Mouse (Mus musculus) stomach, embryonic 14.5 days (tissue): ENCODE results near the gene Xrcc3. TPM values are rescaled to one million over a fixed set of nuclear protein-coding genes. Genes with fewer than 3 reads are reported as not detected.

Source experiments
- ATAC-seq: fragments of 200-750 bp; cut with Nextera tagmentation; 2 replicates; pipeline ENCODE4 v1.8.0; 2017; ENCODE audit warnings: low read depth, moderate TSS enrichment; ENCODE audit not compliant: insufficient number of reproducible peaks, insufficient read depth, low FRiP score
- H3K27ac ChIP-seq: fragments of 300-500 bp; sonication (generic); 2 replicates; pipeline ENCODE4 v1.5.1; 2014; ENCODE audit warnings: mild to moderate bottlenecking, low read length, moderate library complexity, mixed read lengths
- H3K27me3 ChIP-seq: fragments of 300-500 bp; sonication (generic); 2 replicates; pipeline ENCODE4 v1.6.1; 2014; ENCODE audit warnings: low read length, control low read depth, mixed read lengths; ENCODE audit not compliant: control insufficient read depth, insufficient read depth
- H3K36me3 ChIP-seq: fragments of 300-500 bp; sonication (generic); 2 replicates; pipeline ENCODE4 v1.6.1; 2014; ENCODE audit warnings: mild to moderate bottlenecking, control low read depth, low read length, moderate library complexity, mixed read lengths; ENCODE audit not compliant: control insufficient read depth, insufficient read depth
- H3K4me1 ChIP-seq: fragments of 300-500 bp; sonication (generic); 2 replicates; pipeline ENCODE4 v1.6.1; 2014; ENCODE audit warnings: low read length, control low read depth, mixed read lengths; ENCODE audit not compliant: control insufficient read depth, insufficient read depth
- H3K4me2 ChIP-seq: fragments of 300-500 bp; sonication (generic); replicated peaks from 2 replicates; pipeline ENCODE4 v1.6.1; 2014; ENCODE audit warnings: low read depth, low read length, control low read depth
- H3K4me3 ChIP-seq: fragments of 300-500 bp; sonication (generic); 2 replicates; pipeline ENCODE4 v1.5.1; 2014; ENCODE audit warnings: low read depth, low read length, control low read depth
- H3K9ac ChIP-seq: fragments of 300-500 bp; sonication (generic); replicated peaks from 2 replicates; pipeline ENCODE4 v1.6.1; 2014; ENCODE audit warnings: low read depth, mild to moderate bottlenecking, control low read depth, low read length, moderate library complexity, mixed read lengths
- H3K9me3 ChIP-seq: fragments of 300-500 bp; sonication (generic); 2 replicates; pipeline ENCODE4 v1.6.1; 2016; ENCODE audit warnings: low read depth, low read length, control low read depth; ENCODE audit not compliant: control insufficient read depth
- WGBS: fragments of 180-500 bp; shearing (Covaris S2); extraction: QIAGEN DNeasy Blood & Tissue Kit; methylation state at CpG from one replicate; pipeline ENCODE4 v1.1.7; 2014; 5-methylcytosine and 5-hydroxymethylcytosine counted together
- polyA plus RNA-seq: library from polyadenylated mRNA; unstranded; fragments of >200 nt; fragmentation: Nextera tagmentation; extraction: Ambion mirVana; gene quantifications from 2 replicates; pipeline ENCODE4 v1.2.1, GENCODE M21; 2014

The Xrcc3 gene
- polyA plus RNA-seq, 1 experiment from 2014 or later = 15.4 TPM

- ATAC-seq = no peak
Observed at GRCm38 (mm10) chr12:111821931-111822330, 8.3 kb upstream of the Xrcc3 start.

DNA sequence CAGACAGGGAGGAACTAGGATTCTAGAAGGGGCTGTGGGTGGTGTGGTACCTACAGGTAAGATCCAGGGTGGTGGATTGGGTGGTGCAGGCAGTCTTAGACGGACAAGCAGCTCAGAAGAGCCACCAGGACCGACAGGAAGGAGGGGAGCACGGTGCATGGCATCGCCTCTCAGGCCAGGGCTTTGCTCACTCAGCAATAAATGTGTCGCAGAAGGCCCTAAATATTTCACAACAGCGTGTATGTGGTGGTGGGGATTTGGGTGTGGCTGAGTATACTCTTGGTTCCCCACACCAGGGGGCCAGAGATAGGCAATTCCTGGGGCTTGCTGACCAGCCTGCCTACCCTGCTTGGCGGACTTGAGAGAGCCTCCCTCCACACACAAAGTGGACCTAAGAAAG is 7.0 kb upstream of the Xrcc3 start:
- H3K9ac ChIP-seq = no peak overlapping the region
- H3K27me3 ChIP-seq = no peaks in the 10 kb centered on the region
- H3K36me3 ChIP-seq = peaks cover 18% of the 10 kb centered on the region
- WGBS = 75% methylated on average over 7 of the region's 7 CpGs
- H3K4me3 ChIP-seq = no peak overlapping the region
- no peak overlapping the region for H3K27ac ChIP-seq
- peaks cover 21% of the 10 kb centered on the region for H3K4me1 ChIP-seq
- no peaks in the 10 kb centered on the region for H3K9me3 ChIP-seq
- no peak for ATAC-seq
- H3K4me2 ChIP-seq = no peak overlapping the region

More at GRCm38 (mm10) chr12:111821931-111822330, 8.3 kb upstream of the Xrcc3 start:
- H3K4me1 ChIP-seq = 0 out of 2 replicates have a peak, but pooled peaks cover 9% of the 10 kb centered on the region
- H3K27ac ChIP-seq = no peak overlapping the region
- H3K9me3 ChIP-seq = no peaks in the 10 kb centered on the region
- H3K36me3 ChIP-seq = peaks cover 30% of the 10 kb centered on the region
- no peak overlapping the region for H3K4me2 ChIP-seq
- WGBS = 65% methylated on average over 4 of the region's 4 CpGs
- no peak overlapping the region for H3K9ac ChIP-seq
- no peak overlapping the region for H3K4me3 ChIP-seq
- H3K27me3 ChIP-seq = no peaks in the 10 kb centered on the region

GRCm38 (mm10) chr12:111819936-111820335 is 6.3 kb upstream of the Xrcc3 start:
- H3K9me3 ChIP-seq = no peaks in the 10 kb centered on the region
- no peak overlapping the region for H3K9ac ChIP-seq
- peaks cover 10% of the 10 kb centered on the region for H3K36me3 ChIP-seq
- no peaks in the 10 kb centered on the region for H3K27me3 ChIP-seq
- peaks cover 29% of the 10 kb centered on the region for H3K4me1 ChIP-seq
- no peak for ATAC-seq
- WGBS = 70% methylated on average over 8 of the region's 8 CpGs
- no peak overlapping the region for H3K4me3 ChIP-seq
- no peak overlapping the region for H3K4me2 ChIP-seq
- H3K27ac ChIP-seq = no peak overlapping the region

DNA sequence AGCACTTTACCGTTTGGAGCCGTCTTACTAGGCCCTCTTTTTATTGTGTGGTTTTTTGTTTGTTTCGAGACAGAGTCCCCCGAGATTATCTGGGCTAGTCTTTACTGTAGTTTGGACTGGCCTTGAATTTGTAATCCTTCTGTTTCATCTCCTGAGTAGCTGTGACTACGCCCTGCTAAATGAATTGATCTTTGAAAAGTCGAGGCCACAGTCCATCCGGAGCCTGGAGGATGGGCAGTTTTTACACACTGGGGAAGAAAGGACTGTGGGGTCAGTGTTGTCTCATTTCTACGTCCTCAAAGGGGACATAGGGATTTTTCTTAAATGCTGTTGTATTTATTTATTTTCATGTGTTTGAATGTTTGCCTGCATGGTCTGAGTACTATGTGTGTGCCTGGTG is 4.3 kb upstream of the Xrcc3 start:
- no peak overlapping the region for H3K4me2 ChIP-seq
- no peaks in the 10 kb centered on the region for H3K36me3 ChIP-seq
- 88% methylated on average over 8 of the region's 8 CpGs for WGBS
- H3K4me1 ChIP-seq = peaks cover 33% of the 10 kb centered on the region
- no peak for ATAC-seq
- H3K4me3 ChIP-seq = no peak overlapping the region
- no peaks in the 10 kb centered on the region for H3K27me3 ChIP-seq
- H3K27ac ChIP-seq = no peak overlapping the region
- H3K9me3 ChIP-seq = no peaks in the 10 kb centered on the region
- no peak overlapping the region for H3K9ac ChIP-seq

DNA sequence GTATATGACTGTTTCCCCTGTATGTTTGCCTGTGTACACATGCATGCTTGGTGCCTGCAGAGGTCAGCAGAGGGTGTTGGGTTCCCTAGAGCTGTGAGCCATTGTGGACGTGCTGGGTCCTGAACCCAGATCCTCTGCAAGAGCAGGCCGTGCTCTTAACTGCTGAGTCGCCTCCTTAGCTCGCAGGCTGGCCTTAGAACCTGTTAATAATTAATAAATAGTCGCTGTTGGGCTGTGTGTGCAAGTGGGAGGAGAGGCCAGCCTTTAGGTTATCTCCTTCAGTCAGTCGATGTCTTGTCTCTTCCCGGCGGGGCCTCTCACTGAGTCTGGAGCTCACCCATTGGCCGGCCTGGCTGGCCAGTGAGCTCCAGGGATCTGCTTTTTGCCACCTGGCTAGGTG is 3.3 kb upstream of the Xrcc3 start:
- Histone ChIP-seq H3K27ac (no peak overlapping the region), H3K4me3 (no peak overlapping the region), H3K27me3 (no peaks in the 10 kb centered on the region), H3K9ac (no peak overlapping the region), H3K9me3 (no peaks in the 10 kb centered on the region), H3K4me2 (no peak overlapping the region), H3K36me3 (no peaks in the 10 kb centered on the region), H3K4me1 (peaks cover 38% of the 10 kb centered on the region)
- no peak for ATAC-seq
- WGBS = 47% methylated on average over 9 of the region's 9 CpGs

- peak overlapping the region; percentile 29; the same call in 1 of the 2 replicates for H3K27ac ChIP-seq
- ATAC-seq = no peak
- H3K9me3 ChIP-seq = no peaks in the 10 kb centered on the region
- no peaks in the 10 kb centered on the region for H3K36me3 ChIP-seq
- 54% methylated on average over 13 of the region's 13 CpGs for WGBS
- peaks cover 38% of the 10 kb centered on the region for H3K4me1 ChIP-seq
- H3K9ac ChIP-seq = no peak overlapping the region
- H3K4me2 ChIP-seq = peak overlapping the region; percentile 82
- peak overlapping the region; percentile 7; the same call in 1 of the 2 replicates for H3K4me3 ChIP-seq
- H3K27me3 ChIP-seq = no peaks in the 10 kb centered on the region
Observed at GRCm38 (mm10) chr12:111816528-111816927, 2.9 kb upstream of the Xrcc3 start.

DNA sequence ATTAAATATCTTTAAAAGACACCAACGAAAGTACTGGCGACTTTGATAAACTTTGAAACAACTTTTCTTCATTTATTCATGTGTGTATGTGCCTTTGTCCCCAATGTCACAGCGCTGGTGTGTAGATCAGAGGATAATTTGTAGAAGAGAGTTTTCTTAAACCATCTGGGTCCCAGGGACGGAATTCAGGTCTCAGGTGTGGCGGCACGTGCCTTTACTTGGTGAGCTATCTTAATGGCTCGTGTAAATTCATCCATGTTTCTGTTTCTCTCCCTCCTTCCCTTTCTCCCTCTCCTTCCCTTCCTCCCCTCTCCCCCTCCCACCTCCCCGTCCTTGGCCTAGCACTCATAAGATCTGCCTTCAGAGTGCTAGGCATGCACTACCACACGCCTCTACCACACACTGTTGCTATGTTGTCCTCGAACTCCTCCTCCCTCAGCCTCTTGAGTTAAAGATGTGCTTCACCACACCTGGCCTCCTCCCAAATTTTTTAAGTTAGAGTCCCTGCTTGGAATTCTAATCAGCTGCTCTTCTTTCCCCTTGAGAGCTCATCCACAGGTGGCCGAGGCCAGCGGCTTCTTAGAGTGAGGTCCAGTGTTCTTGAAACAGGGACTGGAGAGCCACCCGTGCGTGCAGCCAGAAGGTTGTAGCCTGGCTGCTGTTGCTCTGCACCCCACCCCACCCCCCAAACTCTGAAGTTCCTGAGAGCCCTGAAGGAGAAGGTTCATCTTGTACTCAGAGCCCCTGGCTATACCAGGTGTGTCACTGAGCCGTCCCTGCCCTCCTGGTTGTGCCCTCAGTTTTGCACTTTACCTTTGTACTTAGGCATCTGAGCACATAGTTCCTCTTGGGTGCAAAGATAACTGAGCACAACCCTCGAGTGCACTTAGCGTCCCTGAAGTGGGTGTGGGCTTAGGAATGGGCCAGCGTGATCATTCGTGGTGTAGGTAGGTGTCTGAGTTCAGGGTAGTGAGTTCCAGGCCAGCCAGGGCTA is 1.4 kb upstream of the Xrcc3 start:
- H3K9ac ChIP-seq = peak overlapping the region; percentile 70
- no peaks in the 10 kb centered on the region for H3K36me3 ChIP-seq
- peak overlapping the region; percentile 82 for H3K4me2 ChIP-seq
- no peaks in the 10 kb centered on the region for H3K27me3 ChIP-seq
- no peaks in the 10 kb centered on the region for H3K9me3 ChIP-seq
- peak overlapping the region; percentile 94; the same call in 1 of the 2 replicates for H3K27ac ChIP-seq
- 22% methylated on average over 19 of the region's 19 CpGs for WGBS
- no peak for ATAC-seq
- H3K4me1 ChIP-seq = peaks cover 39% of the 10 kb centered on the region
- peak overlapping the region; percentile 69 for H3K4me3 ChIP-seq

DNA sequence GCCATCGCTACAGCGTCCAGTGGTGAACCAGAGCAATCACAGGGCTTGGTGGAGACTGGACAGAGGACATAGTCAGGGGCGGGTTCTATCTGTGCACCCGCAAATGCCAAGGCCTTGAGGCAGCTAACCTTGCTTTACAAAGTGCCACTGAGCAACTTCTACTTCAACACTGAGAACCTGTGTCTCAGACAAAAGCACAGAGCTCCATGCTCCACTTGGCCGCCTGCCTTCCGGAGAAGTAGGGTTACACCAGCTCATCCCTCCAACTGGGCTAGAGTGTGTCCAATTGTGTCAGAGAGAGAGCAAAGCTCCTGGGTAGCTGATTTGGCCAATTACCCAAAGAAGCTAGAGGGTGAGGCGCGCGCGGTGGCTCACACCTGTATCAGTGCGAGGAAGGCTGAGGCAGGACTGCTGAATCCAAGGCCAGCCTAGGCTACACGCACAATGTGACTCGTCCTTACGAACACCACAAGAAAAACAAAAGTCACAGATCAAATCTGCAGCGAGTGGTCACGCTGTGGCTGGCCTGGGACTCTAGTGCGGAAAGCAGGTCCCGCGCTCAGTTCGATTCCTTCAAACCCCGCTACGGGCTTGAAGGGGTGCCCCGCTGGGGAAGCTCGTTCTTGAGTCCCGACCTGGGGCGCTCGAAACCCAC is 435 bp downstream of the Xrcc3 start:
- H3K4me1 ChIP-seq = peaks cover 39% of the 10 kb centered on the region
- WGBS = 3% methylated on average over 27 of the region's 27 CpGs
- no peak overlapping the region; the same call in 1 of the 2 replicates for H3K27ac ChIP-seq
- peak overlapping the region; percentile 69 for H3K4me3 ChIP-seq
- peak overlapping the region; percentile 46 for H3K9ac ChIP-seq
- no peaks in the 10 kb centered on the region for H3K9me3 ChIP-seq
- no peak for ATAC-seq
- peaks cover 5% of the 10 kb centered on the region for H3K36me3 ChIP-seq
- no peaks in the 10 kb centered on the region for H3K27me3 ChIP-seq
- peak overlapping the region; percentile 82 for H3K4me2 ChIP-seq
